Mouse (Mus musculus) brain, adult 2 months (tissue): ENCODE results near the gene Pth2.

Experiments
- DNase-seq: peaks from one replicate; pipeline ENCODE4 v3.0.0; 2011; ENCODE audit warnings: low read depth, low spot score

The Pth2 gene

GRCm38 (mm10) chr7:45196994-45197393, 16.2 kb downstream of the Pth2 start:
- DNase-seq = peak; percentile 74

GRCm38 (mm10) chr7:45198435-45198834, 17.6 kb downstream of the Pth2 start:
- DNase-seq = peak; percentile 96

- peak; percentile 79 for DNase-seq
Measured at GRCm38 (mm10) chr7:45198961-45199360, 18.2 kb downstream of the Pth2 start.

- DNase-seq = peak; percentile 86
Measured at GRCm38 (mm10) chr7:45202654-45203053, 21.9 kb downstream of the Pth2 start.

GRCm38 (mm10) chr7:45204380-45205143, 23.8 kb downstream of the Pth2 start, which contains the start of gene Ccdc155:
Ccdc155 (minus strand) TSS chr7:45204892.
- DNase-seq = peak; percentile 99

GRCm38 (mm10) chr7:45208260-45208659, 27.5 kb downstream of the Pth2 start:
- no peak for DNase-seq

GRCm38 (mm10) chr7:45211070-45211469, 30.3 kb downstream of the Pth2 start:
- DNase-seq = no peak

GRCm38 (mm10) chr7:45211851-45212251, 31.1 kb downstream of the Pth2 start, which contains the start of gene Dkkl1:
Dkkl1 (minus strand) TSS chr7:45212147.
- DNase-seq = no peak

GRCm38 (mm10) chr7:45212356-45212755, 31.6 kb downstream of the Pth2 start:
- DNase-seq = no peak

GRCm38 (mm10) chr7:45213708-45214107, 32.9 kb downstream of the Pth2 start:
- no peak for DNase-seq

- no peak for DNase-seq
Measured at GRCm38 (mm10) chr7:45215673-45216441, 35.1 kb downstream of the Pth2 start, which contains the start of gene Tead2. Tead2 (plus strand) TSS chr7:45215753.

GRCm38 (mm10) chr7:45216442-45217183, 35.8 kb downstream of the Pth2 start:
- no peak for DNase-seq

GRCm38 (mm10) chr7:45221680-45222079, 40.9 kb downstream of the Pth2 start:
- no peak for DNase-seq

GRCm38 (mm10) chr7:45224826-45225225, 44.0 kb downstream of the Pth2 start:
- no peak for DNase-seq

- DNase-seq = no peak
Measured at GRCm38 (mm10) chr7:45226421-45226820, 45.6 kb downstream of the Pth2 start.

- no peak for DNase-seq
Measured at GRCm38 (mm10) chr7:45228548-45228947, 47.8 kb downstream of the Pth2 start.

- no peak for DNase-seq
Measured at GRCm38 (mm10) chr7:45229046-45229445, 48.3 kb downstream of the Pth2 start.

GRCm38 (mm10) chr7:45229459-45230203, 48.8 kb downstream of the Pth2 start:
- DNase-seq = no peak

- DNase-seq = no peak
Measured at GRCm38 (mm10) chr7:45231192-45231591, 50.4 kb downstream of the Pth2 start.
